Comparison of ENCODE assay signal across 9 mouse cellular contexts in the genomic region with DNA sequence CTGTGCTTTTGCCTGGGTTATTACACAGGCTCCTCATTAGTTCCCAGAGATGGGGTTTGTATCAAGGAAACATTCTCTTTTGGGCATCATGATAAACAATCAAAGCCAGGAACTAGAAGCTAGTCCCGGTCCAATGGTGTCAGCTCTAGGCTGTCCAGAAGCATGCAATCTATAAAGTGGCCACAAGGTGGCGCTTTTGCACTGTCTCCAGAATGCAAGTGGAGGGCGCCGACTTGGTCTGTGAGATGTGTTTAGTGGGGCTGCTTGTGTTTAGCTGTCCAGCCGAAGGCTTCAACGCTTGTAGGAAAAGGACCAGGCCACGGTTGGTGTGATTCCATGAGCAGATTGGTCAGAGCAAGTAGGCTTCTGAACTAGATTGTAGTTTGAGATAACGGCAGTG. TPM values are rescaled to one million over a fixed set of nuclear protein-coding genes. Genes with fewer than 3 reads are reported as not detected.
DNase-seq lines count a peak whose midpoint lies in the region; ATAC-seq and TF ChIP-seq lines count a peak whose summit lies in the region.
"Had no signal": no experiment of that assay in that cellular context is flagged by ENCODE, and none has a peak within 500 bp of the region (broad histone marks: within the 10 kb centered on the region; RNA-seq: fewer than 3 reads in every experiment).

No protein-coding gene starts in this region.

- no peak overlapping the region for H3K9ac ChIP-seq in lung, embryonic 14.5 days

- WGBS in forebrain, embryonic 10.5 days: 26% methylated on average over 8 of the region's 8 CpGs
- WGBS in lung, embryonic 14.5 days: 15% methylated on average over 8 of the region's 8 CpGs

- intact Hi-C loops in heart, postnatal 36 days (cut with DNase I): loop anchor here (1.0 kb wide), 1 partner anchor 143 kb away; no protein-coding TSS in a partner anchor

- peaks cover 32% of the 10 kb centered on the region for H3K27me3 ChIP-seq in E14TG2a.4 (ENCODE audit: insufficient read depth, low read length)
- H3K27me3 ChIP-seq in forebrain, embryonic 10.5 days (ENCODE audit: poor library complexity, severe bottlenecking): peaks cover 14% of the 10 kb centered on the region
- H3K27me3 ChIP-seq in lung, embryonic 14.5 days (ENCODE audit: insufficient read depth, low read length): no peaks in the 10 kb centered on the region

- no peak overlapping the region for H3K4me2 ChIP-seq in lung, embryonic 14.5 days

- ATAC-seq in lung, embryonic 14.5 days (ENCODE audit: insufficient read depth): peak; percentile 86

- peak; percentile 26 for DNase-seq in c-Kit-negative CD71-positive TER-119-positive erythroid progenitor cells, embryonic 14.5 days (ENCODE audit: low read depth, low spot score)
- peak; percentile 87 for DNase-seq in forebrain, embryonic 10.5 days (ENCODE audit: extremely low spot score, low spot score)
- DNase-seq in heart, postnatal 36 days: peak; percentile 73 to 80
- peak; percentile 89 for DNase-seq in layer of hippocampus, adult 11-12 months (ENCODE audit: low spot score)
- DNase-seq in lung, embryonic 14.5 days: peak; percentile 96
- peak; percentile 77 for DNase-seq in ovary, postnatal 36 days (ENCODE audit: low spot score)
- DNase-seq in thymus, postnatal 25 days: peak; percentile 67

- H3K4me1 ChIP-seq in E14TG2a.4 (replicated peaks; ENCODE audit: low read depth, low read length): peaks cover 12% of the 10 kb centered on the region
- no peaks in the 10 kb centered on the region for H3K4me1 ChIP-seq in forebrain, embryonic 10.5 days
- H3K4me1 ChIP-seq in lung, embryonic 14.5 days (ENCODE audit: insufficient read depth): no peaks in the 10 kb centered on the region

- peak; percentile 81 for TF ChIP-seq CTCF in E14TG2a.4 (conservative IDR thresholded peaks at IDR 0.05; ENCODE audit: low read length)
- TF ChIP-seq CTCF in lung, embryonic 14.5 days (IDR thresholded peaks at IDR 0.05; ENCODE audit: low read depth): peak; percentile 98

- H3K9me3 ChIP-seq in E14TG2a.4 (ENCODE audit: low read length): no peaks in the 10 kb centered on the region
- H3K9me3 ChIP-seq in forebrain, embryonic 10.5 days: no peaks in the 10 kb centered on the region
- no peaks in the 10 kb centered on the region for H3K9me3 ChIP-seq in lung, embryonic 14.5 days (ENCODE audit: low read depth, low read length)

- H3K27ac ChIP-seq in forebrain, embryonic 10.5 days: no peak overlapping the region
- no peak overlapping the region for H3K27ac ChIP-seq in lung, embryonic 14.5 days (ENCODE audit: low read depth)

- H3K4me3 ChIP-seq in E14TG2a.4 (replicated peaks; ENCODE audit: low read length): no peak overlapping the region
- no peak overlapping the region for H3K4me3 ChIP-seq in forebrain, embryonic 10.5 days
- H3K4me3 ChIP-seq in lung, embryonic 14.5 days (ENCODE audit: low read depth, low read length): no peak overlapping the region

- no peaks in the 10 kb centered on the region for H3K36me3 ChIP-seq in E14TG2a.4 (ENCODE audit: insufficient read depth, low read length)
- no peaks in the 10 kb centered on the region for H3K36me3 ChIP-seq in forebrain, embryonic 10.5 days (replicated peaks)
- no peaks in the 10 kb centered on the region for H3K36me3 ChIP-seq in lung, embryonic 14.5 days (ENCODE audit: insufficient read depth)

RNA-seq across cellular contexts. Expression of a gene that starts 16.9 kb away (rescaled TPM):
- 2.3 and 2.7 TPM in 2 replicates for polyA plus RNA-seq in forebrain, embryonic 10.5 days (2016; fragmentation: Nextera tagmentation; extraction: Ambion mirVana)
- total RNA-seq in heart, postnatal 36 days (2021): 1 to 10 TPM; 3.1 to 5.9 TPM
- polyA plus RNA-seq in lung, embryonic 14.5 days (2014; fragmentation: Nextera tagmentation; extraction: Ambion mirVana): 9.0 and 9.8 TPM in 2 replicates

RNA-seq across cellular contexts. Expression of a gene that starts 27.5 kb away (rescaled TPM):
- polyA plus RNA-seq in forebrain, embryonic 10.5 days (2016; fragmentation: Nextera tagmentation; extraction: Ambion mirVana): 13.5 and 18.5 TPM in 2 replicates
- not detected for total RNA-seq in heart, postnatal 36 days (2021)
- polyA plus RNA-seq in lung, embryonic 14.5 days (2014; fragmentation: Nextera tagmentation; extraction: Ambion mirVana): not detected in 2 replicates
- polyA plus RNA-seq: heart, embryonic 14.5 days had no signal

Comparison
In these comparisons a context has a peak if more than half of its experiments do, and no peak if none do; other contexts are left out.
1. DNase-seq: peak in every context shown above with its lines; median percentile 96 in lung, embryonic 14.5 days; 89 in layer of hippocampus, adult 11-12 months; 87 in forebrain, embryonic 10.5 days; 77 in ovary, postnatal 36 days; 76 in heart, postnatal 36 days; 67 in thymus, postnatal 25 days; 26 in c-Kit-negative CD71-positive TER-119-positive erythroid progenitor cells, embryonic 14.5 days.
2. RNA of a gene that starts 27.5 kb away (polyA plus RNA-seq): 13.5 to 18.5 TPM in forebrain, embryonic 10.5 days; not detected in lung, embryonic 14.5 days; every median in the first group is over 10 times any median in the second.